Mouse (Mus musculus) embryonic fibroblast, embryonic 13.5 days (primary cell): ENCODE data around the gene Pelo.

Source experiments
- CTCF ChIP-seq: IDR thresholded peaks from 2 replicates; pipeline ENCODE4 v1.5.1; 2011; ENCODE audit warnings: mild to moderate bottlenecking, control low read depth, low read length, moderate library complexity, borderline replicate concordance; ENCODE audit not compliant: insufficient read depth
- POLR2A ChIP-seq: IDR thresholded peaks from 2 replicates; pipeline ENCODE4 v1.6.1; 2011; ENCODE audit warnings: low read depth, mild to moderate bottlenecking, control low read depth, low read length, moderate library complexity

DNA sequence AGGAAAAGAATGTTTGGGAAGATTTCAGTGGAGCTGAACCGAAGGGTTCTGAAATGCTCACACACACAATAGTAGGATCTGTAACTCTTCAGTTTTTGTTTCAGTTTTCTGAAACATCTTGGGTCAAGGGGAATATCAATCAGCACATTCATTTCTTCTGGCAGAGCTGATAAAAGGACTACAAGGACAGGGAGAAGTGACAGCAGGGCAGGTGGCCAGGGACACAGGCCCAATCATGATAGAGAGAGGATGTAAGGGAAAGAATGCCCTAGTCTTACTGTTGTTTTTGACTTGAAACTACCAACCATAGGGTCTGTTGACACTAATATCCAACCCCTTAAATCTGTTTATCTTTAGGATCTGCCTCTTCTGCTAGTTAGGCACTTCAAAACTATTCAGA, 34.5 kb upstream of the Pelo start:
- TF ChIP-seq CTCF (no peak), POLR2A (no peak)
